Mouse (Mus musculus) Patski (cell line): ENCODE measurements around the gene Nudc. TPM values are rescaled to one million over a fixed set of nuclear protein-coding genes. Genes with fewer than 3 reads are reported as not detected.
"Not testable (repeated sequence)": the region's sequence is repeated elsewhere in the genome, so short reads cannot be mapped to it uniquely, and the experiment has no call there.

Experiments used
- ATAC-seq: fragments of 100-300 bp; one replicate; pipeline ENCODE4 v1.8.0; 2021
- CTCF ChIA-PET: fragments of 350-600 bp; sonication (Branson Sonifier 250); formaldehyde crosslinking; loops from one replicate; lab custom pipeline; 2022; ENCODE audit warnings: inconsistent platforms; lab: Charles Lee
- POLR2A ChIA-PET: fragments of 350-600 bp; sonication (Branson Sonifier 250); formaldehyde crosslinking; loops from one replicate; lab custom pipeline; 2022; ENCODE audit warnings: antibody characterized with exemption, inconsistent platforms; lab: Charles Lee
- DNase-seq: peaks from one replicate; pipeline ENCODE4 v3.0.0-alpha.2; 2011; ENCODE audit warnings: low read depth, low spot score
- H3K27me3 ChIP-seq: fragments of 371-371 bp; one replicate; pipeline ENCODE4 v1.5.1; 2021
- CTCF ChIP-seq: fragments of 100-300 bp; IDR thresholded peaks from one replicate; pipeline ENCODE4 v1.5.1; 2021
- in situ Hi-C: fragments of 300-500 bp; cut with MboI; formaldehyde crosslinking; loops from 3 replicates; pipeline ENCODE4 v1.11.1; 2018; ENCODE audit warnings: low pct_unique_long_range_greater_than_20kb, mixed read lengths
- polyA plus RNA-seq: library from polyadenylated mRNA; unstranded; gene quantifications from one replicate; pipeline ENCODE4 v1.2.3, GENCODE M21; 2021

Gene Nudc
- polyA plus RNA-seq, 1 experiment from 2014 or later: 160 TPM

DNA sequence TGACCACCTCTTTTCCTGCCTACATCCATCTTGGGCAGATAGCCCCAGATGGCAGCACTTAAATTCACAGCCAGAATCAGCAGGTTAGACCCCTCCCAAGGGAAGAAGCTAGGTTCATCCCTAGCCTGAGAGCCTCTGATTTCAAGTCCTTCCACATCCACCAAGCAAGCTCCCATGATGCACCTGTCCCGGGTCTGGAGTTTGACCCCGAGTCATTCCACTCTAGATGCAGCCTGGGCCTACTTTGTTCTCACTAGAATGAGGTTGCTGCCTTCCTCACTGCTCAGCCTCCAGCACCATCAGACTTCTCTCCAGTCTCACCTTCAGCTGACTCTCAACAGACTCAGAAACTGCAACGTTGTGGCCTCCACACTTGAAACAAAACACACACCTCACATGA is 9.7 kb downstream of the Nudc start:
- ChIA-PET POLR2A (no interaction called here), CTCF (no interaction called here)
- TF ChIP-seq CTCF: no peak
- no peak for ATAC-seq
- in situ Hi-C loops: no loop called here
- DNase-seq: no peak
- H3K27me3 ChIP-seq: no peaks in the 10 kb centered on the region

DNA sequence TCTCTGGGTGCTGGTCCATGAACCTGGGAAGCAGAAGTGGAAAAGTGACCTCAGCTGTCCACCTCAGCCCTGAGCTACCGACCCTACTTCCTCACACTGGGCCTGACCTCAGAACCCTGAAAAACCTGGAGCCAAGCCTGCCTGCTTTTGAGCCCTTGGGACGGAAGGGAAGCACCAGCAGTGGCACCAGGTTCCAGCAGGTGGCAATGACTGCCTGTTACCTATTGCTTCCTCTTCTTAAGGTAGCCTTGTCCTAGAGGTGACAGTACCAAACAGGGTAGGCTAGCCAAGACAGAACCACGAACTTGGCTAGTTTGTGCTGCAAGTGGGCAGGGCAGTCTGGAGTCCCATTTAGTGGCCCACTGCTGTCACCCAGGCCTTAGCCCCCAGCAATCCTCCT is 13.0 kb downstream of the Nudc start:
- DNase-seq: no peak
- no peak for TF ChIP-seq CTCF
- no peak for ATAC-seq
- CTCF ChIA-PET: no interaction called here
- H3K27me3 ChIP-seq: no peaks in the 10 kb centered on the region
- in situ Hi-C loops: no loop called here
- POLR2A ChIA-PET: no interaction called here

DNA sequence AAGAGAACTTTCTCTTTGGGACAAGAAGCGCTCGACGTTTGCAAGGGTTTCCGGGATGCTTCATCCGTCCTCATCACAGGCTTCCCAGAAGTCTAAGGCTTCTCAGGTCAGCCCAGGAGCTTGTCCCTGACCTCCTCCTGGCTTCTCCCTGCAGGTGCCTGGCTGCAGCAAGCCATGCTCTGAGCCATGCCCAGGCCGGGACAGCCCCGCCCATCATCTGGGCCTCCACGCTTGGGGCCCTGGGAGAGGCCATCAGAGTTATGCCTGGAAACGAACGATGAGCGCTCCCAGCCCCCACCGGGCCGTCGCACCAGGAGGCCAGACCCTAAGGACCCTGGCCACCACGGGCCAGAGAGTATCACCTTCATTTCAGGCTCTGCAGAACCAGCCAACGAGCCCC is 18.0 kb downstream of the Nudc start:
- ChIA-PET CTCF (no interaction called here), POLR2A (no interaction called here)
- no peak for DNase-seq
- no peak for ATAC-seq
- in situ Hi-C loops: no loop called here
- H3K27me3 ChIP-seq: no peaks in the 10 kb centered on the region
- no peak for TF ChIP-seq CTCF

DNA sequence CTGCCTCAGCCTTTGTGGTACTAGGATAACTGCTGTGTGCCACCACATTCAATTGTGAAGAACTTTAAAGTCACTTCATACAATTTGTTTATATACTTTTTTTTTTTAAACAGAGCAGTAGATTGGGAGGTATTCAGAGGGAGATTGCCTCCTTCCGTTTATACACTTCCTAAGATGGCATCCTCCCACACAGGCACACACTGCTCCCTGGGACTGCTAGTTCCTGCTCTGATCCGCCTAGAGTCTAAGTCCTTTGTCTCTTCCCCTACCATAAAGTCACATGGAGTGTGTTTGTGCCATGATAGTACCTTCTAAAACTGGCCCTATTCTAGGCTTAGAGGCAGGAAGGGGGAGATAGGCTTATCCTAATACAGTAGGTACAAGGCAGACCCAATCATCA is 24.3 kb downstream of the Nudc start:
- CTCF ChIA-PET: interaction anchor here (1.0 kb wide), 1 partner anchor 9 kb away, joined by 3 read pairs; no protein-coding TSS in a partner anchor
- no peaks in the 10 kb centered on the region for H3K27me3 ChIP-seq
- DNase-seq: no peak
- POLR2A ChIA-PET: interaction anchor here (0.9 kb wide), 1 partner anchor 53 kb away, joined by 3 read pairs; the partner anchor contains the start of gene Gpatch3
- ATAC-seq: no peak
- in situ Hi-C loops: no loop called here
- TF ChIP-seq CTCF: no peak

DNA sequence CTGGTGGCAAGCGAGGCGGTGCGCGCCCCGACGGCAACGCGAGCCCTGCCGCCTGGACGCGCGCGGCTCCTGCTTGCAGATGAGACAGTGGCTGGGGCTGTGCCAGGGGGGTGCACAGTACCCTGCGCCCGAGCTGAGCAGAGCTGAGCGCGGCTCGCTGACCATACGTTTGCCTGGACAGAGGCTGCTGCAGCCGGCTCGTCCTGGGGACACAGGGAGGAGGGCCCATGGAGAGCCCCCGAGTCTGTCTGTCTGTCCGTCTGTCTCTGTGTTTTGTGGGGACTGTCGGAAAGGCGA is 26.5 kb downstream of the Nudc start:
- ATAC-seq: no peak
- ChIA-PET CTCF (no interaction called here), POLR2A (no interaction called here)
- TF ChIP-seq CTCF: no peak
- in situ Hi-C loops: loop anchor here (5.0 kb wide), 1 partner anchor 42 kb away; no protein-coding TSS in a partner anchor
- no peaks in the 10 kb centered on the region for H3K27me3 ChIP-seq
- no peak for DNase-seq

DNA sequence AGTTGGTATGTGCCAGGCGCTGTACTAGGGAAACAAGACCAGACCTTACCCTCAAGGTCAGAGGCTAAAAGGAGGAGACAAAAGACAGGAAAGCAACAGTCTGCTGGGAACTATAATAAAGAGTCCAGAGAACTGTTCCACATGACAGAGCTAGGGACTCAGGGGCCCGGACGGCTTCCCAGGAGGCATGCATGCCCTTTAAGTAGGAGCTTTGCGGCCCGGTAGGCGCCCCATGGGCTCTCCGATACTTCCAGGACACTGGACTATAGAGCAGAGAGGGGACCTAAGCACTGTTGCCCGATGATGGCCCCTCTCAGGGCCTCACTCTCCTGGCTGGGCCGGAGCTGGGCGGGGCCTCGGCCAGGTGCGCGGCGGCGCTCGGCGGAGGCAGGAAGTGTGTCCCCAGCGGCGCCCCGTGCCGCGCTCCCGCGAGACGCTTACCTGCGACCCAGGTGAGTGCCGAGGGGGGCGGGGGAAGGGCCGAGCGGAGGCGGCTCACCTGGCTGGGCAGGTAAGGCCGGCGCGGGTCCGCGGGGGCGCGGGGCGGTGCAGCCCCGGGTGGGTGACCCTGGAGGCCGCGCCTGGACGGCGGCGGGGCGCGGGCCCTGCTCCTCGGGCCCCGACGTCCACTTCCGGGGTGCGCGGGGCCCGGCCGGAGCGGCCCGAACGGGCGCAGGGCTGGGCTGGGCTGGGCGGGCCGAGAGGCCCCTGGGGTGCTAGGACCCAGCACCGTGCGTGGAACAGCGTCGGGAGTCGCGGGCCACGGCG is 27.0 kb downstream of the Nudc start, which contains the start of gene Kdf1:
Gene Kdf1 (plus strand): TSS at position 363 of the 768 bp plus-strand sequence.
- no peak for TF ChIP-seq CTCF
- POLR2A ChIA-PET: no interaction called here
- ATAC-seq: no peak
- CTCF ChIA-PET: no interaction called here
- in situ Hi-C loops: loop anchor here (5.0 kb wide), 1 partner anchor 41 kb away; no protein-coding TSS in a partner anchor
- no peak for DNase-seq
- no peaks in the 10 kb centered on the region for H3K27me3 ChIP-seq

DNA sequence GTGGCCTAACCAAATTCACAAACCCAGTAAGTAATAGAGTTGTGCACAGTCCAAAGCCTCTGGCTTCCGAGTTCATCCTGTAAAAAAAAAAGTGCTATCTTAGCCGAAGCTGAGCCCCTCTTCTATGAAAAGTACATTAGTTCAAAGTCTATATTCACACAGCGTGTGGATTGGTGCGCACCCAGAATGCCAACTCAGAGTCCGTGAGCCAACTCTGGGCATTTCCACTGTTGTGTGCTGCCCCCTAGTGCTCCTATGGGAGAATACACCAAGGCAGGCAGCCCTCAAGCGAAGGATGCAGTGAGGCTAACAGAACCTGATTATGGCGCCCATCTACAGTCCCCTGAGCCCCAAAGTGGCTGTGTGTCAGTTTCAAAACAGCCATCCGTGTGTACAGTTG is 32.8 kb downstream of the Nudc start:
- no peak for DNase-seq
- no peak for ATAC-seq
- in situ Hi-C loops: no loop called here
- H3K27me3 ChIP-seq: no peaks in the 10 kb centered on the region
- peak; percentile 68 for TF ChIP-seq CTCF
- ChIA-PET CTCF (interaction anchor here (1.1 to 2.3 kb wide), 3 partner anchors 8 to 65 kb away, joined by 3 to 7 read pairs (median 3); no protein-coding TSS in a partner anchor), POLR2A (interaction anchor here (1.1 kb wide), 1 partner anchor 24 kb away, joined by 6 read pairs; no protein-coding TSS in a partner anchor)

DNA sequence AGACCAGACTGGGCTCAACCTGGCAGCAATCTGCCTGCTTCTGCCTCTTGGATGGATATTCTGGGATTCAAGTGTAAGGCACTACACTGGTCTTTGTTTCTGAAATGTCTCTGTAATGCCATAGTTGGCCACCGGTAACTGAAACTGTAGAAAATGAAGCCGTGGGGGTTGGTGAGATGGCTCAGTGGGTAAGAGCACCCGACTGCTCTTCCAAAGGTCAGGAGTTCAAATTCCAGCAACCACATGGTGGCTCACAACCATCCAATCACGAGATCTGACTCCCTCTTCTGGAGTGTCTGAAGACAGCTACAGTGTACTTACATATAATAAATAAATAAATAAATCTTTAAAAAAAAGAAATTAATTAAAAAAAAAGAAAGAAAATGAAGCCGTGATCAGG is 33.3 kb downstream of the Nudc start:
- DNase-seq, in situ Hi-C loops, ATAC-seq, H3K27me3 ChIP-seq, POLR2A ChIA-PET: not testable (repeated sequence)
- CTCF ChIA-PET: interaction anchor here (1.3 to 2.3 kb wide), 2 partner anchors 9 to 33 kb away, joined by 3 to 7 read pairs; no protein-coding TSS in a partner anchor

DNA sequence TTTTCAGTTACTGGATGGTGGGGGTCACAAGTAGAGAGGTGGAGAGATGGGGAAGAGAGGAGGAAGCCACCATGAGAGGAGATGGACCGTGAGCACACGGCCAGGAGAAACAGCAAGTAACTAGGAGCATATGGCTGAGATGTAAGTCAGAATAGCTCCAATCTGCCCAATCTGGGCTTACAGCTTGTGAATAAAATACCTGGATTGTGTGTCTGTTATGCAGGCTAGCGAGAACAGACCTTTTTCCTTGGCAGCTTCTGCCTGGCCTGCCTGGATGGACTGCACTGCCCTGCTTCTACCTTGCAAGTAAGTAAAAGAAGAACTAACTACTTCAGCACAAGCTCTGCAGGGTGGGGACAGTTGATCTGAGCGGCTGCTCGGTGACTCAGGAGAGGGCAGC is 34.7 kb downstream of the Nudc start:
- ATAC-seq: no peak
- no peaks in the 10 kb centered on the region for H3K27me3 ChIP-seq
- DNase-seq: no peak
- POLR2A ChIA-PET: interaction anchor here (1.0 kb wide), 1 partner anchor 30 kb away, joined by 3 read pairs; no protein-coding TSS in a partner anchor
- TF ChIP-seq CTCF: no peak
- in situ Hi-C loops: no loop called here
- CTCF ChIA-PET: interaction anchor here (0.9 kb wide), 1 partner anchor 87 kb away, joined by 4 read pairs; no protein-coding TSS in a partner anchor

DNA sequence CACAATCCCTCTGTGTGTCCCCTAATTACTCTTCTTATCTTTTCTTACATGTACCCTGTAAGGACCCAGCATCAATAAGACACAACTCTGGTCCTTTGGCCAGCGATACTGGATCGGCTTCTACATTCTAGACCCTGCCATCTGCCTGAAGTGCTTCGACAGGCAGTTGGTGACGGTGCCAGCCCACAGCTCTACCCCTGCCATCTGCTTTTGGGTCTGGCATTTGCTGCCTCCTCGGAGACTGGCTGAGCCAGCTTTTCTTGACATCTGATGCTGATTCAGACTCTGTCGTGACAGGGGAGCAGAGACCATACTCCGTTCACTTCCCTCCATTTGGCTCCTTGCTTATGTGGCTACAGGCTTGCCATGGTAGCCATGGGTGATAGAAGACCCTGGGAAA is 36.8 kb downstream of the Nudc start:
- CTCF ChIA-PET: no interaction called here
- DNase-seq (no peak), ATAC-seq (no peak)
- in situ Hi-C loops: no loop called here
- no peak for TF ChIP-seq CTCF
- POLR2A ChIA-PET: no interaction called here
- H3K27me3 ChIP-seq: no peaks in the 10 kb centered on the region

DNA sequence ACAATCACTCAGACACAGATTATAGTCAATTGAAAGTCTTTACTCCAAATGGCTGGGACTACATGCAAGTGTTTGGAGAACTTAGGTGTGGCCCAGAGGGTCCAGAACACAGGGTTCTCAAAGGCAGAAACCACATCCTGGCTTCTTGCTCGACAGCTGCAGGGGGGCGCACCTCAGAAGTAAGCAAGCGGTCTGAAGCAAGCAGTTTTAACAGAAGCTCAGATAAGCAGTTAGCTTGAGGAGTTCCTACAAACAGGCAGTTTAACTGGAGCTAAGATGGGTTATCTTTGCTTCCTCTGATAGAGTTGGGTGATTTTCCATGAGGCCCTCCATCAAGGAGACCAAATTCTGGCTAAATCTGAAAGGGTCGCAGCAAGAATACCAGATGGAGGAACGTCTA is 39.2 kb downstream of the Nudc start:
- in situ Hi-C loops: no loop called here
- ATAC-seq (no peak), DNase-seq (no peak)
- TF ChIP-seq CTCF: no peak
- H3K27me3 ChIP-seq: no peaks in the 10 kb centered on the region
- ChIA-PET POLR2A (no interaction called here), CTCF (no interaction called here)
